31 mouse cellular contexts compared by ENCODE assay signal in the genomic region with DNA sequence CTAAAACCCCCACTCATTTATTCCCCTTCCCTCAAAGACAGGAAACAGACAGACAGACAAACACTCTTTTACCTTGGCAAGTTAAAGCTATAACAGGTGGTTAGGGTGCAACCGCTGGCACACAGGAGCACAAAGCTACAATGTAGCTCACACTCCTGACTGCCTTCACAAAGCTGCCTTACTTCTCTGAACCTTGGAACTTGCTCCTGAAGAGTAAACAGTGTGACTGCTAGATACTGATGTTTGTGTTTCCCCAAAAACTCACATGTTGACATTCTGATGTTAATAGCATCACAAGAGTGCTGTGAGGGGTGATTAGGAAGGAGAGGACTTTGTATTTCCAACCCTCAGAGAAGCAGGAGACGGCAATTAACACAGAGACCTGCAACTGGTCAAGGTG.
DNase-seq lines count a peak whose midpoint lies in the region; ATAC-seq and TF ChIP-seq lines count a peak whose summit lies in the region.
"Had no signal": no experiment of that assay in that cellular context is flagged by ENCODE, and none has a peak within 500 bp of the region (broad histone marks: within the 10 kb centered on the region; RNA-seq: fewer than 3 reads in every experiment).

No protein-coding gene starts in this region.

- TF ChIP-seq CTCF in small intestine, adult 2 months (IDR thresholded peaks at IDR 0.05; ENCODE audit: extremely low read depth, insufficient read length, insufficient replicate concordance, low read depth, low read length) = no peak

- H3K27ac ChIP-seq in liver, embryonic 13.5 days = peak overlapping the region; percentile 58
- H3K27ac ChIP-seq in small intestine, adult 2 months (ENCODE audit: insufficient read depth, low read depth, low read length) = peak overlapping the region; percentile 39; the same call in 1 of the 2 replicates
- H3K27ac ChIP-seq: forebrain, embryonic 10.5 days; forebrain, embryonic 15.5 days; heart, embryonic 10.5 days; heart, embryonic 15.5 days; limb, embryonic 12.5 days had no signal

- 0 out of 2 replicates have a peak overlapping the region, but pooled peaks have one; percentile 10 for H3K9ac ChIP-seq in liver, embryonic 13.5 days
- H3K9ac ChIP-seq: forebrain, embryonic 15.5 days; heart, embryonic 15.5 days; limb, embryonic 12.5 days; lung, embryonic 14.5 days had no signal

- no peak for DNase-seq in liver, embryonic 13.5 days
- DNase-seq in yolk sac, embryonic 10.5 days (ENCODE audit: low spot score) = peak; percentile 64
- DNase-seq in kidney, postnatal 36 days = no peak
- no peak for DNase-seq in layer of hippocampus, postnatal 10 days (ENCODE audit: low spot score in 2 of 2)
- DNase-seq: adrenal gland, adult 2 months; adrenal gland, postnatal 36 days; cerebellum, adult 8-10 months; cerebellum, postnatal 36 days; gastrocnemius, postnatal 25 days; heart, adult 11 months; kidney, adult 11 months; kidney, postnatal 4 days; layer of hippocampus, postnatal 36 days; lung, embryonic 14.5 days; lung, postnatal 14 days; thymus, adult 2 months; thymus, postnatal 36 days had no signal

- TF ChIP-seq POLR2A in small intestine, adult 2 months (IDR thresholded peaks at IDR 0.05; ENCODE audit: low read depth, low read length) = no peak

- H3K9me3 ChIP-seq in erythroblast, embryonic 14.5 days (ENCODE audit: control insufficient read depth, low read length) = no peaks in the 10 kb centered on the region
- H3K9me3 ChIP-seq in liver, embryonic 13.5 days (replicated peaks) = no peaks in the 10 kb centered on the region
- H3K9me3 ChIP-seq: forebrain, embryonic 10.5 days; forebrain, embryonic 15.5 days; heart, embryonic 10.5 days; heart, embryonic 15.5 days; limb, embryonic 12.5 days had no signal

- peak overlapping the region; percentile 39 for H3K4me3 ChIP-seq in erythroblast, embryonic 14.5 days (replicated peaks)
- peak overlapping the region; percentile 30 for H3K4me3 ChIP-seq in liver, embryonic 13.5 days (replicated peaks)
- no peak overlapping the region for H3K4me3 ChIP-seq in small intestine, adult 2 months (ENCODE audit: low read depth, low read length)
- H3K4me3 ChIP-seq: forebrain, embryonic 10.5 days; forebrain, embryonic 15.5 days; heart, embryonic 10.5 days; heart, embryonic 15.5 days; limb, embryonic 12.5 days had no signal

- H3K4me2 ChIP-seq in liver, embryonic 13.5 days = peak overlapping the region; percentile 25
- H3K4me2 ChIP-seq: forebrain, embryonic 15.5 days; heart, embryonic 15.5 days; limb, embryonic 12.5 days; lung, embryonic 14.5 days; midbrain, embryonic 11.5 days had no signal

- H3K27me3 ChIP-seq in erythroblast, embryonic 14.5 days (ENCODE audit: control insufficient read depth) = no peaks in the 10 kb centered on the region
- no peaks in the 10 kb centered on the region for H3K27me3 ChIP-seq in liver, embryonic 13.5 days
- H3K27me3 ChIP-seq in small intestine, adult 2 months (ENCODE audit: control insufficient read depth, insufficient read depth, low read length) = no peaks in the 10 kb centered on the region
- H3K27me3 ChIP-seq: CH12.LX; forebrain, embryonic 15.5 days; heart, embryonic 15.5 days; limb, embryonic 12.5 days had no signal

- WGBS in liver, embryonic 13.5 days (ENCODE audit: insufficient replicate concordance) = 65% methylated on average over 2 of the region's 2 CpGs
- 27% methylated on average over 2 of the region's 2 CpGs for WGBS in small intestine, adult 2 months

- no peak for ATAC-seq in erythroblast, adult 5-6 weeks (replicated peaks; ENCODE audit: low FRiP score, poor library complexity, severe bottlenecking)
- ATAC-seq in liver, embryonic 13.5 days (ENCODE audit: low read depth) = peak; percentile 61
- no peak for ATAC-seq in megakaryocyte progenitor cell, adult 5-6 weeks (replicated peaks; ENCODE audit: poor library complexity)
- ATAC-seq: activated CD4-positive, CD25-positive, alpha-beta regulatory T cell, adult 4 months; forebrain, embryonic 15.5 days; hindbrain, embryonic 16.5 days; midbrain, embryonic 16.5 days had no signal

- no peaks in the 10 kb centered on the region for H3K4me1 ChIP-seq in erythroblast, embryonic 14.5 days (ENCODE audit: control insufficient read depth)
- H3K4me1 ChIP-seq in liver, embryonic 13.5 days (replicated peaks) = 0 out of 2 replicates have a peak, but pooled peaks cover 5% of the 10 kb centered on the region
- peaks cover 22% of the 10 kb centered on the region; the same call in 1 of the 2 replicates for H3K4me1 ChIP-seq in small intestine, adult 2 months (ENCODE audit: control insufficient read depth, insufficient read depth, insufficient read length, low read length)
- H3K4me1 ChIP-seq: forebrain, embryonic 10.5 days; heart, embryonic 15.5 days; limb, embryonic 12.5 days had no signal

- H3K36me3 ChIP-seq in erythroblast, embryonic 14.5 days (ENCODE audit: control insufficient read depth) = no peaks in the 10 kb centered on the region
- H3K36me3 ChIP-seq in liver, embryonic 13.5 days = no peaks in the 10 kb centered on the region
- no peaks in the 10 kb centered on the region for H3K36me3 ChIP-seq in small intestine, adult 2 months (ENCODE audit: control insufficient read depth, insufficient read depth, low read length)
- H3K36me3 ChIP-seq: forebrain, embryonic 15.5 days; heart, embryonic 10.5 days; heart, embryonic 15.5 days; limb, embryonic 12.5 days had no signal
